Mouse (Mus musculus): Measurements from ENCODE around the gene Ciart. TPM values are rescaled to one million over a fixed set of nuclear protein-coding genes. Genes with fewer than 3 reads are reported as not detected.

The Ciart gene
- polyA plus RNA-seq, 1 experiment from 2014 or later: 1.3 TPM

DNA sequence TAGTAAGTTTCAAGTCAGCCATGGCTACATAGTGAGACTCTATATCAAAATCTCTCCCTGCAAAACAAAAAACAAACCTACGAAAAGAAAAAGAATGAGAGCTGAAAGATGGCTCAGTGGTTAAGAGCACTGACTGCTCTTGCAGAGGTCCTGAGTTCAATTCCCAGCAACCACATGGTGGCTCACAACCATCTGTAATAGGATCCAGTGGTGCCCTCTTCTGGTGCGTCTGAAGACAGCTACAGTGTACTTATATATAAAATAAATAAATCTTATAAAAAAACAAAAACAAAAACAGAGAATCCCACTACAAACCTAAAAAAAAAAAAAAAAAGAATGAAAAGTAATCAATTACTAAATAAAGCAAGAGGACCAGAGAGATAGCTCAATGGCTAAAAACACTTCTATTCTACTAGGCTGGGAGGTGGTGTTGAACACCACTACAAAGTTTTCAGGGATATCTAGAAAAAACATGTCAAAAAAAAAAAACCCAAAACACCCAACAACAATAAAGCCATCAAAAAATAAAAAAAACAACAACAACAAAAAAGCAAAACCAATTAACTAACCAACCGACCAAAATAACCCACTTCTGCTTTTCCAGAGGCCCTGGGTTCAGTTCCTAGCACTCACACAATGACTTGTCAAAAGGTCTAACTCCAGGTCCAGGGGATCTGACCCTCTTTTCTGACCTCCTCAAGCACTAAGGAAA is 39.4 kb downstream of the Ciart start:
- Histone ChIP-seq H3K27ac (ENCODE audit: low read depth, low read length) (no peak overlapping the region), H3K9me3 (ENCODE audit: control insufficient read depth) (no peaks in the 10 kb centered on the region), H3K9ac (ENCODE audit: low read depth, low read length) (no peak overlapping the region), H3K4me1 (replicated peaks; ENCODE audit: control insufficient read depth, insufficient read depth, low read length) (no peaks in the 10 kb centered on the region), H3K36me3 (ENCODE audit: control insufficient read depth, insufficient read depth) (peaks cover 66% of the 10 kb centered on the region), H3K4me3 (ENCODE audit: low read depth, low read length) (no peak overlapping the region), H3K4me2 (replicated peaks; ENCODE audit: low read depth) (no peak overlapping the region), H3K27me3 (replicated peaks; ENCODE audit: control insufficient read depth, insufficient read depth, low read length) (no peaks in the 10 kb centered on the region)
- WGBS: 78% methylated on average over 3 of the region's 3 CpGs
- no peak for ATAC-seq
- peak; percentile 37; the same call in 1 of the 2 replicates for TF ChIP-seq CTCF (IDR thresholded peaks at IDR 0.05; ENCODE audit: low read depth)

DNA sequence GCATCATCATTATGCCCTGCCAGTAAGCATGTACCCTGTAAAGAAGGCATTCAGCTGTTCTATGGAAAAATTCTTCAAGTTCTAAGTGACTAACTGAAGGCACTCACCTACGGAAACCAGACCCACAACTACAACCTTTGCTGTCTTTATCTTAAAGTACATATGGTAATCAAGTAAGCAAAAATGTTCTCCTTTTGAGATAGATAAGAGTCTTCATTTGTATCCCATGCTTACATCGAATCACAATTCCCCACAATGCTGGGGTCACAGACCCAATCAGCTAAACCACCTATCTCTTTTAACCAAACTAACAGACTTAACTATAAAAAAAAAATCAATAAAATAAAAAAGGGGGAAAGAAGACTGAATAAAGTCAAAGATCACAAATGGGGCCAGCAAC is 42.8 kb downstream of the Ciart start:
- no peak overlapping the region for H3K4me3 ChIP-seq (ENCODE audit: low read depth, low read length)
- no peaks in the 10 kb centered on the region for H3K4me1 ChIP-seq (replicated peaks; ENCODE audit: control insufficient read depth, insufficient read depth, low read length)
- H3K36me3 ChIP-seq (ENCODE audit: control insufficient read depth, insufficient read depth): peaks cover 64% of the 10 kb centered on the region
- no peak overlapping the region for H3K4me2 ChIP-seq (replicated peaks; ENCODE audit: low read depth)
- H3K9me3 ChIP-seq (ENCODE audit: control insufficient read depth): no peaks in the 10 kb centered on the region
- H3K27ac ChIP-seq (ENCODE audit: low read depth, low read length): no peak overlapping the region
- no peak overlapping the region for H3K9ac ChIP-seq (ENCODE audit: low read depth, low read length)
- ATAC-seq: no peak
- 76% methylated on average over 2 of the region's 2 CpGs for WGBS
- H3K27me3 ChIP-seq (replicated peaks; ENCODE audit: control insufficient read depth, insufficient read depth, low read length): no peaks in the 10 kb centered on the region
- TF ChIP-seq CTCF (IDR thresholded peaks at IDR 0.05; ENCODE audit: low read depth): no peak

DNA sequence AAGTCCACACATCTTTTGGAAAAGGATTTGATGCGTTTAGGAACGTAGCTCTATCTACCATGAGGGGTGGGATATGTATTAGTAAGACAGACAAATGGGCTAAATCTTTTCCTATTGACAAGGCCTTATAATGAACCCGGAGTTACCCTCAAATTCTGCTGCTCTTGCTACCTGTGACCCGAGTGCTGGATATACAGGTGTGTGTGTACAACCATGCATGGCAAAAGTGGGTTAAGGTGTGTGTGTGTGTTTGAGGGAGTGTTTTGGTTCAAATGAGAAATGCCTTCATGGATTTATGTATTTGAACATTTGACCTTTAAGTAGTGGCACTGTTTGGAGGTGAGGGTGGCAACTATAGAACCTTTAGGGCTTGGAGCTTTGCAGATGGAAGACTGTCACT is 53.0 kb downstream of the Ciart start:
- WGBS: 97% methylated on average over 4 of the region's 4 CpGs
- ATAC-seq: no peak
- H3K36me3 ChIP-seq (ENCODE audit: control insufficient read depth, insufficient read depth): peaks cover 66% of the 10 kb centered on the region
- H3K27ac ChIP-seq (ENCODE audit: low read depth, low read length): no peak overlapping the region; the same call in 1 of the 2 replicates
- TF ChIP-seq CTCF (IDR thresholded peaks at IDR 0.05; ENCODE audit: low read depth): no peak
- H3K9ac ChIP-seq (ENCODE audit: low read depth, low read length): no peak overlapping the region
- no peak overlapping the region for H3K4me2 ChIP-seq (replicated peaks; ENCODE audit: low read depth)
- H3K27me3 ChIP-seq (replicated peaks; ENCODE audit: control insufficient read depth, insufficient read depth, low read length): no peaks in the 10 kb centered on the region
- no peaks in the 10 kb centered on the region for H3K4me1 ChIP-seq (replicated peaks; ENCODE audit: control insufficient read depth, insufficient read depth, low read length)
- no peak overlapping the region for H3K4me3 ChIP-seq (ENCODE audit: low read depth, low read length)
- no peaks in the 10 kb centered on the region for H3K9me3 ChIP-seq (ENCODE audit: control insufficient read depth)

Other genes starting within 250 kb of the Ciart start
- gene Mcl1, start 223.5 kb downstream of the Ciart start, polyA plus RNA-seq (2015; fragmentation: Nextera tagmentation; extraction: Ambion mirVana): 52.4 and 53.3 TPM in 2 replicates
- gene Adamtsl4, start 194.3 kb downstream of the Ciart start, polyA plus RNA-seq (2015; fragmentation: Nextera tagmentation; extraction: Ambion mirVana): 3.2 and 3.8 TPM in 2 replicates
- 35.8 and 39.1 TPM in 2 replicates for gene Ecm1, start 142.7 kb downstream of the Ciart start, polyA plus RNA-seq (2015; fragmentation: Nextera tagmentation; extraction: Ambion mirVana)
- gene Tars2, start 122.0 kb downstream of the Ciart start, polyA plus RNA-seq (2015; fragmentation: Nextera tagmentation; extraction: Ambion mirVana): 14.9 TPM in 2 replicates
- 12.4 and 13.8 TPM in 2 replicates for gene Rprd2, start 63.4 kb downstream of the Ciart start, polyA plus RNA-seq (2015; fragmentation: Nextera tagmentation; extraction: Ambion mirVana)
- gene Prpf3, start 26.4 kb downstream of the Ciart start, polyA plus RNA-seq (2015; fragmentation: Nextera tagmentation; extraction: Ambion mirVana): 14.9 and 16.5 TPM in 2 replicates
- 353 and 369 TPM in 2 replicates for gene Mrps21, start 10.7 kb downstream of the Ciart start, polyA plus RNA-seq (2015; fragmentation: Nextera tagmentation; extraction: Ambion mirVana)
- gene BC028528, start 9.8 kb upstream of the Ciart start, polyA plus RNA-seq (2015; fragmentation: Nextera tagmentation; extraction: Ambion mirVana): 10.9 and 11.9 TPM in 2 replicates
- 42.2 and 52.4 TPM in 2 replicates for gene Aph1a, start 11.7 kb upstream of the Ciart start, polyA plus RNA-seq (2015; fragmentation: Nextera tagmentation; extraction: Ambion mirVana)
- gene Car14, start 22.4 kb upstream of the Ciart start, polyA plus RNA-seq (2015; fragmentation: Nextera tagmentation; extraction: Ambion mirVana): 0.90 TPM in 2 replicates
- gene Anp32e, start 47.0 kb upstream of the Ciart start, polyA plus RNA-seq (2015; fragmentation: Nextera tagmentation; extraction: Ambion mirVana): 71.7 and 75.1 TPM in 2 replicates
- gene Plekho1, start 113.8 kb upstream of the Ciart start, polyA plus RNA-seq (2015; fragmentation: Nextera tagmentation; extraction: Ambion mirVana): 18.9 and 23.8 TPM in 2 replicates
- 22.5 and 27.1 TPM in 2 replicates for gene Vps45, start 176.2 kb upstream of the Ciart start, polyA plus RNA-seq (2015; fragmentation: Nextera tagmentation; extraction: Ambion mirVana)
- gene Otud7b, start 222.3 kb upstream of the Ciart start, polyA plus RNA-seq (2015; fragmentation: Nextera tagmentation; extraction: Ambion mirVana): 16.6 and 17.0 TPM in 2 replicates